Mouse (Mus musculus) neutrophil, adult 5-6 weeks (primary cell): ENCODE results near the gene Lrrc1. TPM values are rescaled to one million over a fixed set of nuclear protein-coding genes. Genes with fewer than 3 reads are reported as not detected.
"Not testable (repeated sequence)": the region's sequence is repeated elsewhere in the genome, so short reads cannot be mapped to it uniquely, and the experiment has no call there.

Source experiments
- ATAC-seq: fragments of 151-379, 151-347 bp; 2 replicates; pipeline ENCODE4 v1.8.0; 2017; ENCODE audit warnings: mild to moderate bottlenecking, moderate TSS enrichment; ENCODE audit not compliant: insufficient number of reproducible peaks, poor library complexity, low FRiP score, severe bottlenecking; ENCODE audit errors: extremely low read depth
- total RNA-seq: library from RNA; stranded (forward); fragments of 200-1000 nt; gene quantifications from 2 replicates; pipeline ENCODE4 v1.2.3, GENCODE M21; 2017

The Lrrc1 gene
- 9.3 and 11.8 TPM in 2 replicates for total RNA-seq

DNA sequence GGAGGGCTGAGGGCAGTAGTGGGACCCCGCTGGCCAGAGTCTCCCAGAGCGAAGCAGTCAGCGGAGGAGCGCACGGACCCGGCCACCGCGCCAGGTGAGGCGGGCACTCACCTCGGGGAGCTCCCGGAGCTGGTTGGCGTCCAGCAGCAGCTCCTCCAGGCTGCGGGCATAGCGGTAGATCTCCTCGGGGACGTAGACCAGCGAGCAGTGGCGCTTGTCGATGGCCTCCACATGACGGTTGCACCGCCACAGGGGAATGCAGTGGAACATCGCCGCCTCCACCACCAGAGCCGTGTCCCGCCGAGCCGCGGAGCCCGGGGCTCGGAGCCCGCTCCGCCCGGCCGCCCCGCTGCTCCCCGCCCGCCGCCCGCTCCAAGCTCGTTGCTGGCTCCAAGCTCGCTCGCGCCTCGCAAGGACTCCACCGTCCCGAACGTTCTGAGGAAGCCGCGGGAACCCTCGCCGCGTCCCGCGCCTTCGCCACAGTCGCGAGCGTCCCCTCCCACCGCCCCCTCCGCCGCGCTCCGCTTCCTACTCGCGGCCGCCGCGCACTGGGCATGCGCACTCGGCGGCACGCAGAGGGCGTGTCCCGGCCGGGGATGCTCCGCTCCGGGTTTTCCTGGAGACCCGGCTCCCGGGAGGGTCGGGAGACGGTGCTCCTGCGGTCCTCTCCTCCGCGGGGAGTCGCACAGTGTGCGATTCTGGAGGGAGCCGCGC is at the start of gene Lrrc1:
TSS of gene Lrrc1 (minus strand) at position 517 of the 714 bp plus-strand sequence.
- ATAC-seq, result peak; percentile 24

DNA sequence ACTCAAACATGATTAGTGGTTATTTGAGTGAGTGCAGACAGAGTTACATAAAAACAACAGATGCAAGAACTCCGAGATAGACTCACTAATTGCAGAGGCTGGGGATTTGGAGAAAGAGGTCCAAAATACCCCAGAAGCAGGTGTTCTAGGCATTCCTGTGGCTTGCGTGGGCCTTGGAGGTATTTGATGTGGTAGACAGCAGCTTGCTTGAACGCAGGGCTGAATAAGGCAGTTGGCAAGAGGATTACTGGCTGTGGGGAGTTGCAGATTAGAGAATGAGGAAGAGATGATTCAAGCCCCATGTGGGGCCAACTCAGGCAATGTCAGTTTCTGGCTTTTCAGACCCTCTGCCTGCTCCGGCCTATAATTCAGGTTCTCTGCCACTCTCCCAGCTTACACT is 47.8 kb upstream of the Lrrc1 start:
- ATAC-seq, result no peak

DNA sequence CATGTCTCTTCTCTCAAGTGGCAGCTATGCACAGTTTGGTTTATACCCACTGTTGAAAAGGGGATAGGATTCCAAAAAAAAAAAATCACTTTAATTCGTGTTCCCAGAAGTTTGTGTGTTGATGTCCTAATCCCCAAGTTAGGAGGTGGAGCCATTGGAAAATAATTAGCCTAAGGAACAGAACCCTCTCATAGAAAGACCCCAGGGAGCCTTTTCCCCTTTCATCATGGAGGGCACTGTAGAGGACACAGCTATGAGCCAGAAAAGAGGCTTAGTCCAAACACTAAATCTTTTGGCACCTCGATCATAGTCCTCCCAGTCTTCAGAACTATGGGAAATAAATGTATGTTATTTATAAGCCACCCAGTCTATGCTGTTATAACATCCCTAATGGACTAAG is 44.8 kb upstream of the Lrrc1 start:
- ATAC-seq, result no peak

DNA sequence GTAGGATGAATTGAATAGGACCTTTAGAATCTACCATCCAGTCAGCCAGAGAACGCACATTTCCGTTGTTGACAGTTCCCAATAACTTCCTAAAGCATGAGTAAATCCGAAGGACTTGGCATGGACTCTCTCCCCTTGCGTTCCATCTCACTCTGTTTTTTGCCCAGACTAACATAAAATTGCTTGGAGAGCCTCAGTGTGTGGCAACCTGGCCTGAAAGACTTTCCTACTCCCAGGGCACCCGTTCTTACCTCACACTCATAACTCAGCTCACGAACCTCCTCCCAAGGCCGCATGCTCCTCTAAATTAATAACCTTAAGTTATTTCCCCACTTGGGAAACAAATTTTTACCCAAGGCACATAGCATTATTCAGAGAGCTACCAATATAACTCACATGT is 42.9 kb upstream of the Lrrc1 start:
- no peak for ATAC-seq

- no peak for ATAC-seq
These were observed 42.3 kb upstream of the Lrrc1 start for GRCm38 (mm10) chr9:77586806-77587591.

DNA sequence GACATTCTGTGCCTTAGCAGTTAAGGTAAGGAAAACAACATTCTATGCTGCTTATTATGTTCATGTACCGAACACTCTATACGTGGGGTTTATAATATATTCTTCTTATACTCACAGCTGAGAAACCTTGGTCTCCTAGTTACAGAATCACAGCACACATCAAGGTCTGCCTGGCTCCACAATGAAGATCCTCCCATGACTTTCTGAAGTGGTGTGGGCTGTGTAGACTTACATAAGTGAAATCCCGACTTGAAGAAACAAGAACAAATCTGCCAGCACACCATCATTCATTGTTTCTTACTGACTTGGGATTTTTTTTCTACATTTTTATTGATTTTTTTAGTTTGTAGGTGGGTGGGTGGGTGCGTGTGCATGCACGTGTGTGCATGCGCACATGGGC is 40.1 kb upstream of the Lrrc1 start:
- ATAC-seq, result no peak

DNA sequence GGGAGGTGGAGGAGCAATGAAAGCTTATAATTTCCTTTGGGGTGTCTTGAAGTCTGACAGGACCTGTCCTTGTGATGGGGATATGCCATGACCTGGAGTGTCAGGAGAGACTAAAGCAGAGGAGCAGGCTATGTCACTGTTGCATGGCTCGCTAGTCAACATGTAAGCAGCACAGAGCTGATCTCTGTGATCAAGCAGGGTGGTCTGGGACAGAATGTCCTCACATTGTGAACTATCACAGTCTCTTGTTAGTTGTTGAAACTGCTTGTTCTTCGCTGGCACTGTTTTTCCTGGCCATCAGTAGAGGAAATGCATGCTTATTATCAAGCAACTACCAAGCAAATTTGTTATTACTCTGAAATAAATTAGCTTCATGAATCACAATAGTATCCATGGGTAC is 38.6 kb upstream of the Lrrc1 start:
- ATAC-seq, result no peak

DNA sequence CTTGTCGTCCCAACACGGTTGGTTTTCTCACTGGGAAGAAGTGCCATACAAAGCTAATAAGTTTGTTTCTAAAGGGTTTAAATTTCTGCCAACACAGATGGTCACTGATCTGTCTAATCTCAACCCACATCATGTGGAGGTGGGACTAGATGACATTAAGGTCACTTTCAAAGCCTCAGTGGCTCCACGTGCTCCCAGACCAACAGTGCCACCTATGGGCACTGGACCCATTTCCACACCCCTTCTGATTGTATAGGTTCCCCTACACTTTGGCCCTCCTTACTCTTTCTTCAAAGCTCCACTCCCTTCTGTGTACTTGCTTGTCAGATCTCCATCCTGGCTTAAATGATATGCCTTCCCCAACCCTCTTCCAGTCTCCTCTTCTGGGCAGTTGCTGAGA is 35.2 kb upstream of the Lrrc1 start:
- ATAC-seq, result no peak

DNA sequence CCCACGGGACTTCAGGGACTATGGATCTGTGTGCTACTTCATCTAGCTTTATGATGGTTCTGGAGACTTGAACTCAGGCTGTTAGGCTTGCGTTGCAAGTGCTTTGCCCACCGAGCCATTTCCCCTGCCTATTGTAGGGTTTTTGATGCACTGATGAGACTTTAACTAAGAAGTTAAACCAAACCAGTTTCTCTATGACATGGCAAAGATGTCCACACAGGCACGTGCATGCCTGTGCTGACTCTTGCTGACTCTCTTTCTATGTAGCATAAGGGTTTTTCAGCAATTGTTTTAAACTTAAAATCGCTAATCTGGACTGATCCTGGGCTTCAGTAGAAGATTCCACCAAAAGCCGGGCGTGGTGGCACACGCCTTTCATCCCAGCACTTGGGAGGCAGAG is 33.3 kb upstream of the Lrrc1 start:
- ATAC-seq, result no peak

DNA sequence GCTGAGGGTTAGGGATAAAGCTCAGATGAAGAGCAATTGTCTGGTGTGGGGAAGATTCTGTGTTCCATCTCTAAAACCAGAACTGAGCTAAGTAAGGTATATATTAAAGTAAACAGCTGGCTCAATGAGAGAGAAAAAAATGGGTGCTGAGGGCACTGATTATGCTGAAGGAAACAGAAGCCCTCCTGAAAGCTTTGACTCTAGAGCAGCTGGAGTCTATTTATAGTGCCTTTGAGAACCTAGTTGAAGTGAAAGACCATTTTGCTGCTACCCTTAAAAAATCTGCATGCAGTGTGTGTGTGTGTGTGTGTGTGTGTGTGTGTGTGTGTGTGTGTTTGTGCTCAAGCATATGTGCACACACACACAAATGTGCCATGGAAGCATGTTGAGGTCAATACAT is 32.7 kb upstream of the Lrrc1 start:
- no peak for ATAC-seq

DNA sequence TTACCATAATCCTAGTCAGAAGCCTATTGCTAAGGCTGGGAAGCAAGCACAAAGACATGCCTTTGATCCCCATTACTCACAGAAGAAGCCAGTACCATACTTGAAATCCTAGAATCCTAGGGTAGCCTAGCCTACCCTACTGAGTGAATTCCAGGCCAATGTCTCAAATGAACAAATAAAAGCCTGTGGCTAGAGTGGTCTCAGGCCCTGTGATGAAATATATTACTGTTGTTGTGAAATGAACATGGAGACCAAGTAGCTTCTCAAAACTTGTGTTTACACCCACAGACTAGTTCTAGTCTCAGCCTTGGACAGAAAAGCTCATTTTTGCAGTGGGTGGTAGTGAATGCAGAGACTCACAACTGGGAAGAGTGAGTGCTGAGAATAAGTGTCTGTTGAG is 31.6 kb upstream of the Lrrc1 start:
- no peak for ATAC-seq

DNA sequence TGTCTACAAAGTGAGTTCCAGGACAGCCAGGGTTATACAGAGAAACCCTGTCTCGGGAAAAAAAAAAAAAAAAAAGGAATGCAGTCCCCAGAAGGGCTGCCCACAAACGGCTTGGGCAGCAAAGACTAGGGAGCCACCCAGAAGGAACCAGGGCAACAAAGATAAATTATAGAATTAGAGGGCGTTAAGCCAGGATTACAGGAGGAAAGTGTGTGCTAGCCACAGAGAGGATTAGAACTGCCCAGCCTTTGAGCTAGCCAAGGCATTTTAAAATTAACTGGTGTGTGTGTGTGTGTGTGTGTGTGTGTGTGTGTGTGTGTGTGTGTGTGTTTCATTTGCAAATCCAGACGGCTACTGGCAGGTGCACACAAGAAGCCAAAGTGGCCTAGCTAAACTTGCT is 30.3 kb upstream of the Lrrc1 start:
- not testable (repeated sequence) for ATAC-seq

DNA sequence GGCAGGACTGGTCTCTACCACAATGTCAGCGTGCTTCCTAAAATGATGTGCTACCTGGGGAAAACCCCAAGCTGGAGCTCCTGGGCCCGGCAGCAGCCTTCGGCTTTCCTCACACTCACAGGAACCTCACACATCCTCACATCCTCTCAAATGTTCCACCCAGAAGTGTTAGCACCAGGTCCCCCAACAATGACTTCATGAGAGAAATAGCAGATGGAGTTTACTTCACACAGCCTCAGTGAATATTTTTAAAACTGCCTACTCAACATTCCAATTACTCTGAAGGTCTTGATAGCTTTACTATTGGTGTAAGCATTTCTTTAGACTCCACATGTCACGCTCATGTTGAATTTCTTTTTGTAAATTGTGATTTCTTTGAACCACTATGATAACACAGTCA is 27.2 kb upstream of the Lrrc1 start:
- ATAC-seq, result no peak

GRCm38 (mm10) chr9:77568789-77569506 is 24.3 kb upstream of the Lrrc1 start:
- ATAC-seq, result no peak

- no peak for ATAC-seq
These were observed 17.2 kb upstream of the Lrrc1 start for GRCm38 (mm10) chr9:77561827-77562226.

- no peak for ATAC-seq
These were observed 13.3 kb upstream of the Lrrc1 start for GRCm38 (mm10) chr9:77557963-77558362.

GRCm38 (mm10) chr9:77557181-77557580 is 12.5 kb upstream of the Lrrc1 start:
- no peak for ATAC-seq

DNA sequence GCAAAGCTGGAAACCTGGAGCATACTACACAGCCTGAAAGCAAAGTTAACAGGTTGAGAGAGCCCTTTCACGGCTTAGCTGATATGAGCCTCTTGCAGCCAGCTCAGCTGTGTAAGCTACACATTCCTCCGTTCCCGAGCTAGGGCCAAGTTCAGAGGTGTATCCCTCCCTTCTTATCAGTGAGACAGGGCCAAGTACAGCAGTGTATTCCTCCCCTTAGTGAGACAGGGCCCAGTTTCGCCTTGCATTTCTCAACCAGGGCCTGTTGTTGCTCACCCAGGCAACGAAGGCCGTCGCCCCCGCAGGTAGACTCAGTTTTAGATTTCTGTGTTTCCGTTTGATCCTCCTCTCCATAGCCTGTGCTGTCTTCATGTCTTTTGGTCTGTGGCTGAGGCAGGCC is 11.8 kb upstream of the Lrrc1 start:
- no peak for ATAC-seq

GRCm38 (mm10) chr9:77553465-77553864 is 8.8 kb upstream of the Lrrc1 start:
- no peak for ATAC-seq

DNA sequence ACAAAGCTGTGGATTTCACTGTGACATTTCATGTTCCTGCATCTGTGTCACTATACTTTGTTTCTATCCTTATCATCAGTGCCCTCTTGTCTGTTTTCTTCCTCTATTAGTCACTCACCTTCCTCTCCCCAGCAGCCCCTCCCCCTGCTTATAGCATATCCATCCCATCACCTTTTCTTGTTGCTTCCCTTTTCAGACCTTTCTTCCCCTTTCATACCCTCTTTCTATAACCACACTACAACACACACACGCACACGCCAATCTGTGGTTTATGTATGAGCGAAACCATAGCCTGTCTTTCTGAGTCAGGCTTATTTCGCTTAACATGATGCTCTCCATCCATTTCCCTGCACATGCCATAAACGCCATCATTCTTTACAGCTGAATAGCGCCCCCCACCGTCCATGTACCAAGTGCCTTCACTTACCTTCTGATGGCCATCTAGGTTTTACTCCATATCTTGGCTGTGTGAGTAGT is 6.4 kb upstream of the Lrrc1 start:
- peak; percentile 76 for ATAC-seq
